Mouse (Mus musculus): ENCODE data around the gene Itk.

Itk gene

DNA sequence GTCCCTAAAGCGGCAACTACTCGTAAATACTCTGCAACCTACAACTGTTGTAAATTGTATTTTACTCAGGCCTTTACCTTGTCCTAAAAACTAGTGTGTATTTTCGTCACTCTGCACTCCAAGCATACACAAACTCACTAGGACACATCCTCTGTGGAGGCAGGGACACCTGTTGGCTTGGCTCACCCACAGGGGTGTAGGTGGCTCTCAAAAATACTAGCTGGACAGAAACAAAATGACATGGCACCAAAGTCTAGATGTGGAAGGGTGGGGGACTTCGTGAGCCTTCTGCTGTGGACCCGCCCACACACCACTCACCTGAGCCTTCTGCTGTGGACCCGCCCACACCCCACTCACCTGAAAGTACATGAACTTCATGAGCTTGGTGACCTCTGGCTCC, 105.5 kb downstream of the Itk start:
- in situ Hi-C loops (cut with MboI, MseI): no loop called here

DNA sequence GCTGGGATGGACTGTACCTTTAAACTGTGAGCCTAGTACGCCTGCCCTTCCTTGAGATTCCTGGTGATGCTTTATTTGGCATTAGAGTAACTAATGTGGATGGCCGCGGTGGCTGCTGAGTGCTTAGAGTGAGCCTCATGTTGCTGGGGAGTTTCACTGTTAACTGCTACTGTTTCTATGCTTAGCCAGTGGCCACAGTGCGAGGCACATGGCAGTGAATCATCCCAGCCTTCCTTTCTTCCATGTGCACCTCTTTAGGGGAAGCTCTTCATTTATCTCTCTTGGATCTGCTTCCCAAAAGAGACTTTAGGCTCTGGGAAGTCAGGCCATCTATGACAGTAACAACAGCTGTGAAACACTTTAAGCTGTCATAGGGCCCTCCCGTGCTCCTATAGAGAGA, 106.7 kb downstream of the Itk start:
- in situ Hi-C loops (cut with MboI, MseI): no loop called here

DNA sequence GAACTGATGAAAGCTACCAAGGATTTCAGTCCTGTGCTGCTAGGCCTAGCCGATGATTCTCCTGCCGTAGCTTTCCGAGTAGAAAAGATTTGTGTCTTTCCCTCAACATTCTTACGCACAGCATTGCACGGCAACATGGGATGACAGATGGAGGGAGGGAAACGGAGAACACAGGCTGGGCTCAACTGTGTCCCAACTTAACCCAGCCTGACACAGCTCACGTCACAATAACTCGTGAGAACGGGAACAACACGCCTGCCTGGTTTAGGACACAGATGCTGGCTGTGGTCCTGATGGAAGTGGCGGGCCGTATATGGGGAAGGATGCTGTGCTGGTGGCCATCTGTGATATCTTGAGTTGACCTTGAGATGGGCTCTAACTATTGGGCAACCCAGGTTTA, 110.6 kb downstream of the Itk start:
- in situ Hi-C loops (cut with MboI, MseI): no loop called here

DNA sequence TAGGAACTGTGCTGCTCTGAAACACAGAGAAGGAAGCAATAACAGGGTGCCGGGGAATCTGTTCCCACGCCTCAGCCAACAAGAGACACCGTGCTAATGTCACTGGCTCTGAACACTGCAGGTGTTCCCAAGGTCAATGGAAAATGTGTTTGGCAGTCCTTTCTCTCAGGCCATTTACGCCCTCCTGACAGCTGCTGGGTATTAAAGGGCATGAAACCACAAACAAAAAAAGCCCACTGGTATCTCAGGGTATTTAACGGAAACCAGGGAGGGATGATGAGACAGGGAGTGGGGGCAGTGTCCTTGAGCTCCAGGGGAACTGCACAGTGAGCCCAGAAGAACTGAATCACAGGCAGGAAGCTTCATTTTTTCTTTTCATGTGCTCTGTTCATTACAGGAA, 111.2 kb downstream of the Itk start:
- in situ Hi-C loops (cut with MboI, MseI): no loop called here

DNA sequence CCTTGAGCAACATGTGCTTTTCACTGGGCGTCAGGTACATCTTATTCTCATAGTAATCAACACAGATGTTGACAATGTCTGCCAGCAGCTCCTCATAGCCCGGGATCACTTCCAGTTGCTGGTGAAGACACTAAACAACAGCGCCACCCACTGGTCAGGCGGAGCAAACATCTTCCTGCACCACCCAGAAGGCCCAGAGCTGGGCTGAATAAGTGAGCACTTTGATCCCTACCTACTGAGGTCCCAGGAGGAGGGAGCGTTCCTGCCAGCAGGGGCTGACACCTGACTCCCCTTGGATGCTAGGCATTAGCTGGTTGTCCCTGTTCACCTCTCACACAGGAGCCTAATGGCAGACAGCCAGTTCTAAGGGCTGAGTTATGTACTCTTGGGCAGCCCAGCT, 112.5 kb downstream of the Itk start:
- in situ Hi-C loops (cut with MboI, MseI): no loop called here

DNA sequence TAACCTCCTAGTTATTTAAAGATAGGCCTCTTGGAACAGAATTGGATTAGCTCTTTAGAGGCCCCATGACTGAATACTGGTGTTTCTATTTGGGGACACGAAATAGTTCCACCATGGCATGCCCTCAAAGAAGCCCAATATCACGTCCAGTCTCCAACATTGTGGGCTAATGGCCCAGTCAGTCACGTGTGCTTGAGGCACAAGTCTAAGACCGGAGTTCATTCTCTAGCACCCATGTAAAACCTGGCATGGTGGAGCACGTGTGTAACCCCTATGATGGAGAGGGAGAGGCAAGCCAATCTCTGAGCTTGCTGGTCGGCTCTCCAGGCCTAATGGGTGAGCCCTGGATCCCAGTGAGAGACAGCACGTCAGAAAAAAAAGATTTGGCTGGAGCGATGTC, 113.1 kb downstream of the Itk start:
- in situ Hi-C loops (cut with MboI, MseI): no loop called here

DNA sequence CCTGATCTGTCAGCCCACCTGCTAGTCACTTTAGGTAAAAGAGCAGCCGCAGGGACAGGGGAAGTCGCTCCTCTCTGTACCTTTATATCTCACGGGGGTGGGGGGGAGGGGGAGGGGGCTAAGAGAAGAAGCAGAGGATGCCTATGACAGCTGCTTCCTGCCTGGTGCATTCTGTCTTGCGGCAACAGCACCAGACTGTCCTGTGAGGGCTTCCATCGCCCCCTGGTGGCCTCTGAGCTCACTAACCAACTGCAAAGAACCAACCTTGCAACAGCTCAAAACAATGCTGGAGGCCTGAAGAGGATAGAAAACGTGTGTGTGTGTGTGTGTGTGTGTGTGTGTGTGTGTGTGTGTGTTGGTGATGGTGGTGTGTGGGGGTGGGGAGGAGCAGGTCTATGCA, 114.0 kb downstream of the Itk start:
- in situ Hi-C loops (cut with MboI, MseI): no loop called here
